Mouse (Mus musculus): ENCODE measurements at regions not wholly inside any gene's neighbourhood (a gene's known extent, or its start where the extent isn't known, plus 50 kb on each side); places are given as distances from the start of the nearest gene placed in this dataset.

GRCm38 (mm10) chr13:110628201-110628600, 233.4 kb downstream of the Plk2 start:
- Histone ChIP-seq H3K4me1 (ENCODE audit: control insufficient read depth in 1 of 2, insufficient read depth in 2 of 2) (peaks cover 7 to 12% of the 10 kb centered on the region in 2 experiments), H3K4me2 (ENCODE audit: insufficient read depth, low read depth, poor library complexity, severe bottlenecking) (no peak overlapping the region), H3K79me2 (replicated peaks; ENCODE audit: control insufficient read depth, extremely low read depth, insufficient read depth, poor library complexity, severe bottlenecking) (no peaks in the 10 kb centered on the region), H3K36me3 (replicated peaks in 1 of 2; ENCODE audit: control insufficient read depth in 1 of 2, insufficient read depth in 1 of 2, low read length in 1 of 2) (no peaks in the 10 kb centered on the region), H3K27me3 (replicated peaks) (no peaks in the 10 kb centered on the region), H3K9me3 (replicated peaks; ENCODE audit: low read length) (no peaks in the 10 kb centered on the region), H3K27ac (ENCODE audit: insufficient read depth, low read depth) (no peak overlapping the region), H3K9ac (ENCODE audit: insufficient read depth, low read depth) (no peak overlapping the region), H3K4me3 (replicated peaks in 1 of 3; ENCODE audit: low read depth in 2 of 3, low read length in 2 of 3, poor library complexity in 1 of 3) (no peak overlapping the region)
- TF ChIP-seq USF2 (conservative IDR thresholded peaks at IDR 0.05; ENCODE audit: low read depth, low read length) (no peak), GABPA (IDR thresholded peaks at IDR 0.05; ENCODE audit: insufficient replicate concordance, low read depth, low read length) (no peak), HCFC1 (IDR thresholded peaks at IDR 0.05; ENCODE audit: low read depth, low read length) (no peak), ZC3H11A (IDR thresholded peaks at IDR 0.05; ENCODE audit: low read depth, low read length) (no peak)
- in situ Hi-C loops (cut with MboI; ENCODE audit: low pct_ligation_motif_present, low pct_unique_long_range_greater_than_20kb, low sequenced_read_pairs) = no loop called here
- no peak for DNase-seq (ENCODE audit: extremely low read depth)
- dilution Hi-C loops (cut with MboI; ENCODE audit: extremely low pct_ligation_motif_present, extremely low pct_unique_long_range_greater_than_20kb, low sequenced_read_pairs) = no loop called here

GRCm38 (mm10) chr13:110633261-110633781, 238.5 kb downstream of the Plk2 start:
- Histone ChIP-seq H3K4me1 (ENCODE audit: control insufficient read depth in 1 of 2, insufficient read depth in 2 of 2) (peaks cover 0 to 6% of the 10 kb centered on the region in 2 experiments; a peak in 1 of 4 replicates), H3K4me2 (ENCODE audit: insufficient read depth, low read depth, poor library complexity, severe bottlenecking) (no peak overlapping the region), H3K27me3 (replicated peaks) (no peaks in the 10 kb centered on the region), H3K9me3 (replicated peaks; ENCODE audit: low read length) (no peaks in the 10 kb centered on the region), H3K4me3 (replicated peaks in 1 of 3; ENCODE audit: low read depth in 2 of 3, low read length in 2 of 3, poor library complexity in 1 of 3) (no peak overlapping the region), H3K79me2 (replicated peaks; ENCODE audit: control insufficient read depth, extremely low read depth, insufficient read depth, poor library complexity, severe bottlenecking) (no peaks in the 10 kb centered on the region), H3K36me3 (replicated peaks in 1 of 2; ENCODE audit: control insufficient read depth in 1 of 2, insufficient read depth in 1 of 2, low read length in 1 of 2) (no peaks in the 10 kb centered on the region), H3K9ac (ENCODE audit: insufficient read depth, low read depth) (no peak overlapping the region), H3K27ac (ENCODE audit: insufficient read depth, low read depth) (no peak overlapping the region)
- DNase-seq (ENCODE audit: extremely low read depth) = no peak
- dilution Hi-C loops (cut with MboI; ENCODE audit: extremely low pct_ligation_motif_present, extremely low pct_unique_long_range_greater_than_20kb, low sequenced_read_pairs) = no loop called here
- TF ChIP-seq GABPA (IDR thresholded peaks at IDR 0.05; ENCODE audit: insufficient replicate concordance, low read depth, low read length) (no peak), NRF1 (IDR thresholded peaks at IDR 0.05; ENCODE audit: low read depth, low read length) (no peak), EP300 (IDR thresholded peaks at IDR 0.05; ENCODE audit: low read length) (no peak), TBP (conservative IDR thresholded peaks at IDR 0.05; ENCODE audit: low read depth, low read length) (no peak), ZMIZ1 (IDR thresholded peaks at IDR 0.05; ENCODE audit: low read depth, low read length) (no peak), SIN3A (IDR thresholded peaks at IDR 0.05; ENCODE audit: low read length) (no peak), UBTF (IDR thresholded peaks at IDR 0.05; ENCODE audit: low read depth, low read length) (no peak), SMC3 (IDR thresholded peaks at IDR 0.05; ENCODE audit: low read depth, low read length) (no peak), ELF1 (IDR thresholded peaks at IDR 0.05; ENCODE audit: low read depth, low read length) (no peak), USF2 (conservative IDR thresholded peaks at IDR 0.05; ENCODE audit: low read depth, low read length) (no peak), CHD2 (IDR thresholded peaks at IDR 0.05; ENCODE audit: low read length) (no peak), ZC3H11A (IDR thresholded peaks at IDR 0.05; ENCODE audit: low read depth, low read length) (no peak), USF1 (IDR thresholded peaks at IDR 0.05; ENCODE audit: low read depth, low read length) (no peak), HCFC1 (IDR thresholded peaks at IDR 0.05; ENCODE audit: low read depth, low read length) (no peak)
- in situ Hi-C loops (cut with MboI; ENCODE audit: low pct_ligation_motif_present, low pct_unique_long_range_greater_than_20kb, low sequenced_read_pairs) = no loop called here

All from CH12.LX (cell line).